In genomic region chr11:98052129-98052988, GRCm38 (mm10) we compare ENCODE assay signal across 8 mouse cellular contexts. TPM values are rescaled to one million over a fixed set of nuclear protein-coding genes. Genes with fewer than 3 reads are reported as not detected.
DNase-seq lines count a peak whose midpoint lies in the region; ATAC-seq and TF ChIP-seq lines count a peak whose summit lies in the region.

No protein-coding gene starts in this region.

- H3K4me2 ChIP-seq in kidney, embryonic 14.5 days (replicated peaks; ENCODE audit: low read depth, low read length): peak overlapping the region; percentile 81
- peak overlapping the region; percentile 81 for H3K4me2 ChIP-seq in limb, embryonic 13.5 days (replicated peaks)
- peak overlapping the region; percentile 66 for H3K4me2 ChIP-seq in neural tube, embryonic 14.5 days (ENCODE audit: low read depth, low read length)

- H3K9me3 ChIP-seq in kidney, embryonic 14.5 days (ENCODE audit: control insufficient read depth, low read length): no peaks in the 10 kb centered on the region
- H3K9me3 ChIP-seq in limb, embryonic 13.5 days: no peaks in the 10 kb centered on the region
- H3K9me3 ChIP-seq in neural tube, embryonic 14.5 days (ENCODE audit: control insufficient read depth, low read length): no peaks in the 10 kb centered on the region

- intact Hi-C loops in gastrocnemius, postnatal 36 days (cut with DNase I): no loop called here

- H3K4me1 ChIP-seq in kidney, embryonic 14.5 days (ENCODE audit: control insufficient read depth, insufficient read depth, low read length): peaks cover 19% of the 10 kb centered on the region
- H3K4me1 ChIP-seq in embryonic fibroblast, embryonic 13.5 days (ENCODE audit: control insufficient read depth, insufficient read depth, low read length): no peaks in the 10 kb centered on the region
- peaks cover 20% of the 10 kb centered on the region for H3K4me1 ChIP-seq in limb, embryonic 13.5 days
- peaks cover 2% of the 10 kb centered on the region; the same call in 1 of the 2 replicates for H3K4me1 ChIP-seq in neural tube, embryonic 14.5 days (ENCODE audit: control insufficient read depth, insufficient read depth, low read length)

- under 1% methylated on average over 81 of the region's 83 CpGs for WGBS in kidney, embryonic 14.5 days
- WGBS in limb, embryonic 13.5 days: under 1% methylated on average over 68 of the region's 83 CpGs
- under 1% methylated on average over 66 of the region's 83 CpGs for WGBS in neural tube, embryonic 14.5 days

- no peak for TF ChIP-seq POLR2A in embryonic fibroblast, embryonic 13.5 days (IDR thresholded peaks at IDR 0.05; ENCODE audit: low read depth, low read length)

- H3K36me3 ChIP-seq in kidney, embryonic 14.5 days (ENCODE audit: control insufficient read depth, insufficient read depth, low read length): no peaks in the 10 kb centered on the region
- H3K36me3 ChIP-seq in limb, embryonic 13.5 days: no peaks in the 10 kb centered on the region
- no peaks in the 10 kb centered on the region for H3K36me3 ChIP-seq in neural tube, embryonic 14.5 days (ENCODE audit: control insufficient read depth, insufficient read depth, low read length)

- peak overlapping the region; percentile 49 for H3K4me3 ChIP-seq in kidney, embryonic 14.5 days (ENCODE audit: low read length)
- peak overlapping the region; percentile 32 for H3K4me3 ChIP-seq in embryonic fibroblast, embryonic 13.5 days (ENCODE audit: insufficient read depth, low read length)
- H3K4me3 ChIP-seq in limb, embryonic 13.5 days: peak overlapping the region; percentile 51
- H3K4me3 ChIP-seq in neural tube, embryonic 14.5 days (ENCODE audit: low read depth, low read length): peak overlapping the region; percentile 44

- peak overlapping the region; percentile 63 for H3K9ac ChIP-seq in kidney, embryonic 14.5 days (ENCODE audit: low read depth, low read length)
- H3K9ac ChIP-seq in limb, embryonic 13.5 days: peak overlapping the region; percentile 67
- peak overlapping the region; percentile 64 for H3K9ac ChIP-seq in neural tube, embryonic 14.5 days (replicated peaks; ENCODE audit: low read depth, low read length)

- no peak for DNase-seq in kidney, adult 8-10 months
- DNase-seq in Muller cell, postnatal 12 days (ENCODE audit: inconsistent ontology term): peak; percentile 83
- DNase-seq in ovary, postnatal 10 days (ENCODE audit: low spot score): no peak
- DNase-seq in gastrocnemius, postnatal 36 days: no peak

- no peak for TF ChIP-seq CTCF in embryonic fibroblast, embryonic 13.5 days (IDR thresholded peaks at IDR 0.05; ENCODE audit: borderline replicate concordance, insufficient read depth, low read length)

- ATAC-seq in kidney, embryonic 14.5 days (ENCODE audit: low FRiP score, low TSS enrichment): peak; percentile 14; the same call in 1 of the 2 replicates
- ATAC-seq in limb, embryonic 13.5 days (ENCODE audit: low FRiP score, low read depth): no peak
- ATAC-seq in neural tube, embryonic 14.5 days (ENCODE audit: low read depth): peak; percentile 54

- H3K27me3 ChIP-seq in kidney, embryonic 14.5 days (ENCODE audit: control insufficient read depth, insufficient read depth, low read length): peaks cover 21% of the 10 kb centered on the region
- H3K27me3 ChIP-seq in limb, embryonic 13.5 days: peaks cover 85% of the 10 kb centered on the region
- 0 out of 2 replicates have a peak, but pooled peaks cover 7% of the 10 kb centered on the region for H3K27me3 ChIP-seq in neural tube, embryonic 14.5 days (ENCODE audit: control insufficient read depth, insufficient read depth, low read length)

- no peak overlapping the region for H3K27ac ChIP-seq in kidney, embryonic 14.5 days (ENCODE audit: low read depth, low read length)
- no peak overlapping the region for H3K27ac ChIP-seq in embryonic fibroblast, embryonic 13.5 days (ENCODE audit: insufficient read depth, low read length)
- H3K27ac ChIP-seq in limb, embryonic 13.5 days: no peak overlapping the region
- peak overlapping the region; percentile 69 for H3K27ac ChIP-seq in neural tube, embryonic 14.5 days (ENCODE audit: low read depth, low read length)

RNA-seq across cellular contexts. Expression of gene Stac2, which starts 0.9 kb away (rescaled TPM):
- polyA plus RNA-seq in kidney, embryonic 14.5 days (2014; fragmentation: Nextera tagmentation; extraction: Ambion mirVana): 3.8 and 4.1 TPM in 2 replicates
- polyA plus RNA-seq in embryonic fibroblast, embryonic 13.5 days (2011; ENCODE audit: insufficient read length, low read depth, missing spikeins): 1.7 and 1.9 TPM in 2 replicates
- 0.74 and 1.1 TPM in 2 replicates for polyA plus RNA-seq in limb, embryonic 13.5 days (2015; fragmentation: Nextera tagmentation; extraction: Ambion mirVana)
- 16.0 and 18.1 TPM in 2 replicates for polyA plus RNA-seq in neural tube, embryonic 14.5 days (2014; fragmentation: Nextera tagmentation; extraction: Ambion mirVana)
- under 1 TPM; 0.07 to 0.15 TPM for total RNA-seq in gastrocnemius, postnatal 36 days (2021)

RNA-seq across cellular contexts. Expression of gene Rpl19, which starts 25.8 kb away (rescaled TPM):
- 1,236 and 1,648 TPM in 2 replicates for polyA plus RNA-seq in kidney, embryonic 14.5 days (2014; fragmentation: Nextera tagmentation; extraction: Ambion mirVana)
- polyA plus RNA-seq in embryonic fibroblast, embryonic 13.5 days (2011; ENCODE audit: insufficient read length, low read depth, missing spikeins): 1,914 and 2,034 TPM in 2 replicates
- polyA plus RNA-seq in limb, embryonic 13.5 days (2015; fragmentation: Nextera tagmentation; extraction: Ambion mirVana): 1,012 and 1,039 TPM in 2 replicates
- polyA plus RNA-seq in neural tube, embryonic 14.5 days (2014; fragmentation: Nextera tagmentation; extraction: Ambion mirVana): 656 and 678 TPM in 2 replicates
- 100 to 1,000 TPM; 368 to 452 TPM for total RNA-seq in gastrocnemius, postnatal 36 days (2021)

RNA-seq across cellular contexts. Expression of gene Cacnb1, which starts 29.5 kb away (rescaled TPM):
- polyA plus RNA-seq in kidney, embryonic 14.5 days (2014; fragmentation: Nextera tagmentation; extraction: Ambion mirVana): 11.7 and 12.3 TPM in 2 replicates
- 4.9 and 7.1 TPM in 2 replicates for polyA plus RNA-seq in embryonic fibroblast, embryonic 13.5 days (2011; ENCODE audit: insufficient read length, low read depth, missing spikeins)
- 20.0 and 20.7 TPM in 2 replicates for polyA plus RNA-seq in limb, embryonic 13.5 days (2015; fragmentation: Nextera tagmentation; extraction: Ambion mirVana)
- 32.4 and 37.1 TPM in 2 replicates for polyA plus RNA-seq in neural tube, embryonic 14.5 days (2014; fragmentation: Nextera tagmentation; extraction: Ambion mirVana)
- 100 to 1,000 TPM; 215 to 243 TPM for total RNA-seq in gastrocnemius, postnatal 36 days (2021)

RNA-seq across cellular contexts. Expression of gene Arl5c, which starts 56.4 kb away (rescaled TPM):
- polyA plus RNA-seq in kidney, embryonic 14.5 days (2014; fragmentation: Nextera tagmentation; extraction: Ambion mirVana): 9.3 and 16.2 TPM in 2 replicates
- 2.2 and 3.8 TPM in 2 replicates for polyA plus RNA-seq in embryonic fibroblast, embryonic 13.5 days (2011; ENCODE audit: insufficient read length, low read depth, missing spikeins)
- 7.0 and 8.8 TPM in 2 replicates for polyA plus RNA-seq in limb, embryonic 13.5 days (2015; fragmentation: Nextera tagmentation; extraction: Ambion mirVana)
- 6.1 and 11.0 TPM in 2 replicates for polyA plus RNA-seq in neural tube, embryonic 14.5 days (2014; fragmentation: Nextera tagmentation; extraction: Ambion mirVana)
- under 1 TPM; 0.32 to 0.79 TPM for total RNA-seq in gastrocnemius, postnatal 36 days (2021)
